Mouse (Mus musculus) thymus, adult 2 months (tissue): ENCODE results near the gene Fat4. TPM values are rescaled to one million over a fixed set of nuclear protein-coding genes. Genes with fewer than 3 reads are reported as not detected.

Experiments used
- DNase-seq: peaks from one replicate; pipeline ENCODE4 v3.0.0; 2021
- H3K27ac ChIP-seq: fragments of 200-500 bp; 2 replicates; pipeline ENCODE4 v1.5.1; 2012; ENCODE audit warnings: low read length, control low read depth; ENCODE audit not compliant: control insufficient read depth, insufficient read depth
- H3K27me3 ChIP-seq: fragments of 200-500 bp; 2 replicates; pipeline ENCODE4 v1.6.1; 2012; ENCODE audit warnings: mild to moderate bottlenecking, low read length, moderate library complexity, mixed read lengths; ENCODE audit not compliant: control insufficient read depth, insufficient read depth
- H3K36me3 ChIP-seq: fragments of 200-500 bp; 2 replicates; pipeline ENCODE4 v1.6.1; 2012; ENCODE audit warnings: mild to moderate bottlenecking, low read length, moderate library complexity; ENCODE audit not compliant: control insufficient read depth, insufficient read depth
- H3K4me1 ChIP-seq: fragments of 200-500 bp; replicated peaks from 2 replicates; pipeline ENCODE4 v1.6.1; 2012; ENCODE audit warnings: low read length; ENCODE audit not compliant: control insufficient read depth, insufficient read depth
- H3K4me3 ChIP-seq: fragments of 200-500 bp; 2 replicates; pipeline ENCODE4 v1.5.1; 2012; ENCODE audit warnings: mild to moderate bottlenecking, low read length, control low read depth, moderate library complexity; ENCODE audit not compliant: control insufficient read depth, insufficient read depth
- CTCF ChIP-seq: fragments of 200-500 bp; IDR thresholded peaks from 2 replicates; pipeline ENCODE4 v1.5.1; 2012; ENCODE audit warnings: mild to moderate bottlenecking, control low read depth, low read length, moderate library complexity, borderline replicate concordance; ENCODE audit not compliant: control insufficient read depth, poor library complexity, insufficient read depth; ENCODE audit errors: extremely low read depth
- POLR2A ChIP-seq: fragments of 200-500 bp; IDR thresholded peaks from 2 replicates; pipeline ENCODE4 v1.6.1; 2012; ENCODE audit warnings: mild to moderate bottlenecking, low read length, control low read depth, moderate library complexity; ENCODE audit not compliant: control insufficient read depth, poor library complexity, insufficient read depth; ENCODE audit errors: extremely low read depth
- WGBS: fragments of 180-500 bp; shearing (Covaris S2); methylation state at CpG from one replicate; pipeline ENCODE4 v1.1.7; 2018; 5-methylcytosine and 5-hydroxymethylcytosine counted together
- polyA plus RNA-seq: library from polyadenylated mRNA; depleted of rRNA; stranded (reverse); fragments of >200 nt; gene quantifications from 2 replicates; pipeline ENCODE4 v1.2.3, GENCODE M21; 2012

Gene Fat4
- polyA plus RNA-seq, 1 experiment: 1.1 TPM

DNA sequence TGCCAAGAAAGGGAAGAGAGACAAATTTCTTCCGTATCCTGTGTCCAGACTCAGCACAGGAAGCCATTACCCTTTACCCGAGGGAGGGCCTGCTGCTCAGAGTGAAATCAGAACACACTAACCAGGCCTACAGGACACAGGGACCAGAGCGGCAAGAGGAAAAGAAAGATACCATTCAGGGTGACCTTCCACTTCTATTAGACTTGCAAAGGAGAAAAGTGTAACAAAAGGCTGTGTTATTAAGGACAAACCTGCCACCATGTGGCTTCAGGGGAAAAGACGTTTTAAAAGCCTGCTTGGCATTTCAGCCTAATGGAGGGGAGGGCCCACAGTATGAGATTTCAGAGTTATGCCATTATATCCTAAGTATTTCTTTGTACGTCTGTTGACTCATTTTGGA, 26.1 kb upstream of the Fat4 start:
- 73% methylated on average over 5 of the region's 5 CpGs for WGBS
- H3K27ac ChIP-seq: no peak overlapping the region
- no peak for DNase-seq
- no peaks in the 10 kb centered on the region for H3K36me3 ChIP-seq
- TF ChIP-seq POLR2A (no peak), CTCF (no peak)
- H3K4me3 ChIP-seq: no peak overlapping the region
- no peaks in the 10 kb centered on the region for H3K4me1 ChIP-seq
- H3K27me3 ChIP-seq: no peaks in the 10 kb centered on the region

DNA sequence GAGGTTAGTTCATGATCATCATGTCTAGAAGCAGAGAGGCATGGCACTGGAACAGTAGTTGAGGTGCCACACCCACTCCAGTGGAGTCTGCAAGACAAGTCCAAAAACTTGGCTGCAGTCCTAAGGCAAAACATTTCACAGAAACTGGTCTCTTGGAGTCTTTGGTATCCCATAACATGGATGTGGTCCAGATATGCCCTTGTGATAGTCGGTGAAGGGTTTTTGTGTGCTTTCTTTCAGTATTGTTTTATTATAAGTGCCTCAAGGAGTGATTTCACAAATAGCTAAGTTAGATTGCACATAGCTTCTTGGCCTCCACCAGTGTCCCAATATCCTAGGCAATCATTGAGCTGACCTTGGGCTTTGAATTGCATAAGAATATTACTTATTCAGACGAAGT, 15.4 kb upstream of the Fat4 start:
- H3K36me3 ChIP-seq: no peaks in the 10 kb centered on the region
- no peaks in the 10 kb centered on the region for H3K27me3 ChIP-seq
- H3K27ac ChIP-seq: no peak overlapping the region
- no peaks in the 10 kb centered on the region for H3K4me1 ChIP-seq
- no peak overlapping the region for H3K4me3 ChIP-seq
- no peak for TF ChIP-seq CTCF
- no peak for TF ChIP-seq POLR2A
- WGBS: 90% methylated on average over 2 of the region's 2 CpGs
- no peak for DNase-seq

GRCm38 (mm10) chr3:38875872-38876271, 10.9 kb upstream of the Fat4 start:
- TF ChIP-seq CTCF: no peak
- no peak for TF ChIP-seq POLR2A
- WGBS: 96% methylated on average over 2 of the region's 2 CpGs
- H3K27me3 ChIP-seq: no peaks in the 10 kb centered on the region
- H3K4me3 ChIP-seq: no peak overlapping the region
- no peak overlapping the region for H3K27ac ChIP-seq
- no peak for DNase-seq
- H3K36me3 ChIP-seq: no peaks in the 10 kb centered on the region
- H3K4me1 ChIP-seq: no peaks in the 10 kb centered on the region

DNA sequence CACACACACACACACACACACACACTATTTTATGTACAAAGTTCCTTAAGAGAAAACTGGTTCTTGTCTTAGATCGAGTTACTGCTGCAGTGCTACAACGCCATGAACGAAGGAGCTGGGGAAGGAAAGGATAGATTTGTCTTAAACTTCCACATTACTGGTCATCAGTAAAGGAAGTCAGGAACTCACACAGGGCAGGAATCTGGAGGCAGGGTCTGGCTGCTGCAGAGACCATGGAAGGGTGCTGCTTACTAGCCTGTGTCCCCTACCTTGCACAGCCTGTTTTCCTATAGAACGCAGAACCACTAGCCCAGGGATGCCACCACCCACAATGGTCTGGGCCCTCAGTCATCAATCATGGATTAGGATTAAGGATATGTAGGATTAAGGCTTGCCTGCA, 10.0 kb upstream of the Fat4 start:
- no peaks in the 10 kb centered on the region for H3K4me1 ChIP-seq
- no peaks in the 10 kb centered on the region for H3K36me3 ChIP-seq
- WGBS: 95% methylated on average over 4 of the region's 4 CpGs
- H3K4me3 ChIP-seq: no peak overlapping the region
- no peaks in the 10 kb centered on the region for H3K27me3 ChIP-seq
- no peak overlapping the region for H3K27ac ChIP-seq
- no peak for DNase-seq
- no peak for TF ChIP-seq POLR2A
- TF ChIP-seq CTCF: no peak

GRCm38 (mm10) chr3:38882778-38883177, 4.0 kb upstream of the Fat4 start:
- DNase-seq: no peak
- peaks cover 22% of the 10 kb centered on the region for H3K4me1 ChIP-seq
- WGBS: 64% methylated on average over 6 of the region's 6 CpGs
- H3K4me3 ChIP-seq: no peak overlapping the region
- TF ChIP-seq CTCF (no peak), POLR2A (no peak)
- no peaks in the 10 kb centered on the region for H3K36me3 ChIP-seq
- peaks cover 12% of the 10 kb centered on the region; the same call in 1 of the 2 replicates for H3K27me3 ChIP-seq
- no peak overlapping the region for H3K27ac ChIP-seq

DNA sequence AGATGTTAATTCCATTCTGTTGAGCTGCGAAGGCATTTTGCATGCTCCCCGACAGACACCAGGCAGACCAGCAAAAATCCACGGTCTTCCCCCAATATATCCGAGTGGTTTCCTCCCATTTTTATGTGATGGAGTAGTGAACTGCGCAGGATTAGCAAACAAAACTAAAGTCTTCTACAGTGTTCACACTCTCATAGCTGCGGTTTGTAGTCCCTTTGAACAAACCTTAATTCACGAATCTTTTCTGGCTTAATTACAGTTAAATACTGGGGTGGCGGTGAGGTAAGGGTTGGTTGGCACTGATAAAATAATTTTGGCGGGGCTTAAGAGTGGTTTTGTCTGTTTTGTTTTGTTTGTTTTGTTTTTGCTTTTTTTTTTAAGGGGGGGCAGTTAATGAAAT, 3.1 kb upstream of the Fat4 start:
- Histone ChIP-seq H3K4me1 (peaks cover 31% of the 10 kb centered on the region), H3K36me3 (no peaks in the 10 kb centered on the region), H3K27me3 (peaks cover 12% of the 10 kb centered on the region; the same call in 1 of the 2 replicates), H3K4me3 (no peak overlapping the region), H3K27ac (no peak overlapping the region)
- 53% methylated on average over 9 of the region's 9 CpGs for WGBS
- TF ChIP-seq POLR2A (no peak), CTCF (no peak)
- DNase-seq: no peak

- TF ChIP-seq POLR2A (no peak), CTCF (no peak)
- WGBS: 1% methylated on average over 6 of the region's 6 CpGs
- Histone ChIP-seq H3K27me3 (peaks cover 12% of the 10 kb centered on the region; the same call in 1 of the 2 replicates), H3K36me3 (no peaks in the 10 kb centered on the region), H3K4me1 (peaks cover 31% of the 10 kb centered on the region), H3K27ac (no peak overlapping the region), H3K4me3 (no peak overlapping the region)
- DNase-seq: peak; percentile 67
These were observed 2.5 kb upstream of the Fat4 start for GRCm38 (mm10) chr3:38884276-38884675.
